Comparison of ENCODE assay signal across 23 mouse cellular contexts in genomic region chr3:65534488-65534887, GRCm38 (mm10). TPM values are rescaled to one million over a fixed set of nuclear protein-coding genes. Genes with fewer than 3 reads are reported as not detected.
DNase-seq lines count a peak whose midpoint lies in the region; ATAC-seq and TF ChIP-seq lines count a peak whose summit lies in the region.
"Had no signal": no experiment of that assay in that cellular context is flagged by ENCODE, and none has a peak within 500 bp of the region (broad histone marks: within the 10 kb centered on the region; RNA-seq: fewer than 3 reads in every experiment).

No protein-coding gene starts in this region.

- WGBS in forebrain, embryonic 15.5 days, result 38% methylated on average over 2 of the region's 2 CpGs
- 52% methylated on average over 2 of the region's 2 CpGs for WGBS in forebrain, embryonic 10.5 days
- 42% methylated on average over 2 of the region's 2 CpGs for WGBS in hindbrain, embryonic 16.5 days
- WGBS in hindbrain, embryonic 12.5 days, result 57% methylated on average over 2 of the region's 2 CpGs
- WGBS in lung, embryonic 16.5 days, result 64% methylated on average over 2 of the region's 2 CpGs

- peaks cover 98% of the 10 kb centered on the region for H3K79me2 ChIP-seq in myocyte (ENCODE audit: control insufficient read depth, insufficient read depth)

- H3K4me1 ChIP-seq in forebrain, embryonic 15.5 days, result peaks cover 38% of the 10 kb centered on the region
- H3K4me1 ChIP-seq in forebrain, embryonic 10.5 days, result peaks cover 57% of the 10 kb centered on the region
- peaks cover 6% of the 10 kb centered on the region; the same call in 1 of the 2 replicates for H3K4me1 ChIP-seq in hindbrain, embryonic 16.5 days (ENCODE audit: control insufficient read depth, insufficient read depth, low read depth, low read length)
- H3K4me1 ChIP-seq in hindbrain, embryonic 12.5 days, result peaks cover 22% of the 10 kb centered on the region; the same call in 1 of the 2 replicates
- H3K4me1 ChIP-seq in lung, embryonic 16.5 days (replicated peaks; ENCODE audit: control insufficient read depth, insufficient read depth, low read length), result peaks cover 8% of the 10 kb centered on the region

- H3K9me3 ChIP-seq in forebrain, embryonic 15.5 days, result no peaks in the 10 kb centered on the region
- no peaks in the 10 kb centered on the region for H3K9me3 ChIP-seq in forebrain, embryonic 10.5 days
- no peaks in the 10 kb centered on the region for H3K9me3 ChIP-seq in hindbrain, embryonic 16.5 days (ENCODE audit: control insufficient read depth, low read length)
- H3K9me3 ChIP-seq in hindbrain, embryonic 12.5 days (replicated peaks), result no peaks in the 10 kb centered on the region
- no peaks in the 10 kb centered on the region for H3K9me3 ChIP-seq in lung, embryonic 16.5 days (ENCODE audit: control insufficient read depth, low read length)
- H3K9me3 ChIP-seq: megakaryocyte, embryonic 14.5 days; midbrain, embryonic 13.5 days had no signal

- ATAC-seq in forebrain, embryonic 15.5 days (replicated peaks), result no peak
- no peak for ATAC-seq in hindbrain, embryonic 16.5 days
- ATAC-seq in hindbrain, embryonic 12.5 days (ENCODE audit: low FRiP score), result no peak
- no peak for ATAC-seq in lung, embryonic 16.5 days (ENCODE audit: low read depth)
- ATAC-seq: intestine, postnatal 0 days; midbrain, embryonic 13.5 days had no signal

- no peak overlapping the region for H3K27ac ChIP-seq in forebrain, embryonic 15.5 days (replicated peaks)
- H3K27ac ChIP-seq in forebrain, embryonic 10.5 days, result no peak overlapping the region
- H3K27ac ChIP-seq in hindbrain, embryonic 16.5 days (ENCODE audit: low read depth, low read length), result no peak overlapping the region
- no peak overlapping the region for H3K27ac ChIP-seq in hindbrain, embryonic 12.5 days
- H3K27ac ChIP-seq in lung, embryonic 16.5 days (ENCODE audit: low read length), result 0 out of 2 replicates have a peak overlapping the region, but pooled peaks have one; percentile 31
- H3K27ac ChIP-seq: liver, embryonic 14.5 days; midbrain, embryonic 13.5 days had no signal

- peaks cover 5% of the 10 kb centered on the region; the same call in 1 of the 2 replicates for H3K36me3 ChIP-seq in forebrain, embryonic 15.5 days
- peaks cover 25% of the 10 kb centered on the region for H3K36me3 ChIP-seq in forebrain, embryonic 10.5 days (replicated peaks)
- no peaks in the 10 kb centered on the region for H3K36me3 ChIP-seq in hindbrain, embryonic 16.5 days (ENCODE audit: control insufficient read depth, insufficient read depth, low read length)
- H3K36me3 ChIP-seq in hindbrain, embryonic 12.5 days, result peaks cover 10% of the 10 kb centered on the region
- peaks cover 9% of the 10 kb centered on the region for H3K36me3 ChIP-seq in lung, embryonic 16.5 days (ENCODE audit: control insufficient read depth, insufficient read depth, low read length)
- H3K36me3 ChIP-seq in myocyte (ENCODE audit: control insufficient read depth, insufficient read depth), result peaks cover 7% of the 10 kb centered on the region

- H3K4me3 ChIP-seq in forebrain, embryonic 15.5 days, result no peak overlapping the region
- H3K4me3 ChIP-seq in forebrain, embryonic 10.5 days, result no peak overlapping the region
- H3K4me3 ChIP-seq in hindbrain, embryonic 16.5 days (ENCODE audit: low read length), result no peak overlapping the region
- no peak overlapping the region for H3K4me3 ChIP-seq in hindbrain, embryonic 12.5 days
- H3K4me3 ChIP-seq in lung, embryonic 16.5 days (ENCODE audit: low read length), result no peak overlapping the region
- H3K4me3 ChIP-seq in myocyte, result no peak overlapping the region
- H3K4me3 ChIP-seq: megakaryocyte, embryonic 14.5 days; midbrain, embryonic 13.5 days had no signal

- no peak overlapping the region for H3ac ChIP-seq in myocyte (ENCODE audit: control insufficient read depth, insufficient read length)

- no peak overlapping the region for H3K9ac ChIP-seq in forebrain, embryonic 15.5 days (replicated peaks)
- no peak overlapping the region for H3K9ac ChIP-seq in hindbrain, embryonic 16.5 days (ENCODE audit: low read depth, low read length)
- H3K9ac ChIP-seq in hindbrain, embryonic 12.5 days, result no peak overlapping the region
- no peak overlapping the region for H3K9ac ChIP-seq in lung, embryonic 16.5 days (ENCODE audit: low read length)
- H3K9ac ChIP-seq: liver, embryonic 14.5 days; midbrain, embryonic 13.5 days had no signal

- no peak for TF ChIP-seq POLR2A in myocyte (IDR thresholded peaks at IDR 0.05; ENCODE audit: insufficient read length, low read depth)

- H3K27me3 ChIP-seq in forebrain, embryonic 15.5 days, result no peaks in the 10 kb centered on the region
- H3K27me3 ChIP-seq in forebrain, embryonic 10.5 days (ENCODE audit: poor library complexity, severe bottlenecking), result peaks cover 3% of the 10 kb centered on the region; the same call in 1 of the 2 replicates
- H3K27me3 ChIP-seq in hindbrain, embryonic 16.5 days (replicated peaks; ENCODE audit: control insufficient read depth, insufficient read depth, low read length), result no peaks in the 10 kb centered on the region
- H3K27me3 ChIP-seq in hindbrain, embryonic 12.5 days, result no peaks in the 10 kb centered on the region
- H3K27me3 ChIP-seq in lung, embryonic 16.5 days (ENCODE audit: control insufficient read depth, insufficient read depth, low read depth, low read length), result no peaks in the 10 kb centered on the region
- no peaks in the 10 kb centered on the region for H3K27me3 ChIP-seq in myocyte (ENCODE audit: control insufficient read depth, insufficient read depth, insufficient read length)
- H3K27me3 ChIP-seq: megakaryocyte, embryonic 14.5 days; midbrain, embryonic 13.5 days had no signal

- 0 out of 2 replicates have a peak overlapping the region, but pooled peaks have one; percentile 6 for H3K4me2 ChIP-seq in forebrain, embryonic 15.5 days (replicated peaks)
- peak overlapping the region; percentile 17 for H3K4me2 ChIP-seq in hindbrain, embryonic 16.5 days (ENCODE audit: low read length)
- no peak overlapping the region for H3K4me2 ChIP-seq in hindbrain, embryonic 12.5 days (replicated peaks)
- H3K4me2 ChIP-seq in lung, embryonic 16.5 days (ENCODE audit: low read depth, low read length), result no peak overlapping the region
- H3K4me2 ChIP-seq in myocyte (ENCODE audit: low read depth), result peak overlapping the region; percentile 26
- H3K4me2 ChIP-seq: heart, embryonic 11.5 days; midbrain, embryonic 13.5 days had no signal

- no peak for DNase-seq in forebrain, embryonic 10.5 days (ENCODE audit: extremely low spot score, low spot score)
- DNase-seq in lung, postnatal 4 days, result no peak
- DNase-seq: adrenal gland, postnatal 14 days; cerebellum, adult 11 months; cerebellum, adult 9-10 months; cerebellum, postnatal 36 days; gastrocnemius, postnatal 25 days; heart, adult 18-20 months; kidney, adult 9 months; kidney, postnatal 10 days; liver; lung, adult 2 months; lung, postnatal 36 days had no signal

TF ChIP-seq in myocyte, 11 proteins besides CTCF, POLR2A, EP300 and RAD21:
- TF ChIP-seq TCF12 (IDR thresholded peaks at IDR 0.05; ENCODE audit: insufficient read depth, poor library complexity, severe bottlenecking) (no peak), E2F4 (IDR thresholded peaks at IDR 0.05; ENCODE audit: insufficient read depth) (no peak), MYOD1 (IDR thresholded peaks at IDR 0.05; ENCODE audit: control insufficient read depth in 1 of 3, insufficient read length in 2 of 3, low read depth in 2 of 3) (no peak), POLR2AphosphoS2 (IDR thresholded peaks at IDR 0.05; ENCODE audit: insufficient read length, low read depth) (no peak), TCF3 (IDR thresholded peaks at IDR 0.05; ENCODE audit: insufficient read length, low read depth) (no peak), MYOG (IDR thresholded peaks at IDR 0.05; ENCODE audit: control insufficient read depth in 1 of 3, insufficient read depth in 1 of 3, insufficient read length in 2 of 3, low read depth in 2 of 3) (no peak), MAX (IDR thresholded peaks at IDR 0.05; ENCODE audit: low read depth) (no peak), CEBPB (IDR thresholded peaks at IDR 0.05; ENCODE audit: insufficient read depth, poor library complexity, severe bottlenecking) (no peak), USF1 (IDR thresholded peaks at IDR 0.05; ENCODE audit: low read depth) (no peak), SRF (IDR thresholded peaks at IDR 0.05; ENCODE audit: control insufficient read depth, insufficient read length, low read depth) (no peak), REST (IDR thresholded peaks at IDR 0.05; ENCODE audit: insufficient read depth, insufficient read length) (no peak)
TF ChIP-seq in myocyte: peak in this region for 0.

RNA-seq across cellular contexts. Expression of gene Tiparp, which starts 6.3 kb away (rescaled TPM):
- 33.9 and 34.7 TPM in 2 replicates for polyA plus RNA-seq in forebrain, embryonic 15.5 days (2015; fragmentation: Nextera tagmentation; extraction: Ambion mirVana)
- 30.3 and 35.9 TPM in 2 replicates for polyA plus RNA-seq in forebrain, embryonic 10.5 days (2016; fragmentation: Nextera tagmentation; extraction: Ambion mirVana)
- polyA plus RNA-seq in hindbrain, embryonic 16.5 days (2015; fragmentation: Nextera tagmentation; extraction: Ambion mirVana), result 31.8 and 34.8 TPM in 2 replicates
- 37.7 and 38.3 TPM in 2 replicates for polyA plus RNA-seq in hindbrain, embryonic 12.5 days (2016; fragmentation: Nextera tagmentation; extraction: Ambion mirVana)
- 42.2 and 42.3 TPM in 2 replicates for polyA plus RNA-seq in lung, embryonic 16.5 days (2015; fragmentation: Nextera tagmentation; extraction: Ambion mirVana)
- 5.2 TPM for polyA plus RNA-seq in myocyte (2012; fragmentation: generic; extraction: Trizol)

Comparison
In these comparisons a context has a peak if more than half of its experiments do, and no peak if none do; other contexts are left out.
1. H3K4me2 ChIP-seq: peak in forebrain, embryonic 15.5 days (single experiment), hindbrain, embryonic 16.5 days (single experiment) and myocyte (single experiment); none in hindbrain, embryonic 12.5 days (single experiment) and lung, embryonic 16.5 days (single experiment).